Mouse (Mus musculus): ENCODE measurements around the gene Olfr890. TPM values are rescaled to one million over a fixed set of nuclear protein-coding genes. Genes with fewer than 3 reads are reported as not detected.
"Not testable (repeated sequence)": the region's sequence is repeated elsewhere in the genome, so short reads cannot be mapped to it uniquely, and the experiment has no call there.

Olfr890 gene
- not detected in 2 replicates for polyA plus RNA-seq (2015; fragmentation: Nextera tagmentation; extraction: Ambion mirVana)

DNA sequence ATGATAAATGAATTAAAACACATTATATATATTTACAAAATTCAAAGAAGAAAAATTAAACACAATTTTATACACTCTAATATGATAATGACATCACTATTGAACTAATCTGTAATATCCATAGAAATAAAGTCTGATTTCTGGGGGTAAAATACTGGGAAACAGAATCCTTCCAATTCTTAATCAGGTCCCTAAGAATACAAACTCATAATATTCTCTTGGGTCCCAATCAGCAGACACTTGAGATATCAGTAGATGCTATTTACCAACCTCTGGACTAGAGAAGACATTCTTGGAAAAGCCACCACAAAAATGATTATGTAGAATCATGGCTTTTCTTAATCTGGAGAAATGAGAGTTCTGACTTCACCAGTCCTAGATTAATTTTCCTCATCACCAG lies at the start of gene Olfr890:
Gene Olfr890 (plus strand): TSS at position 301 of the 400 bp plus-strand sequence.
- Histone ChIP-seq H3K4me2 (no peak within 1 kb of the TSS), H3K4me3 (no peak within 1 kb of the TSS), H3K27me3 (replicated peaks) (no peaks in the 10 kb centered on the region), H3K4me1 (no peaks in the 10 kb centered on the region), H3K9ac (no peak within 1 kb of the TSS), H3K9me3 (no peaks in the 10 kb centered on the region), H3K27ac (no peak within 1 kb of the TSS), H3K36me3 (replicated peaks) (no peaks in the 10 kb centered on the region)
- ATAC-seq (replicated peaks): no peak

GRCm38 (mm10) chr9:38107828-38108227 lies 34.5 kb upstream of the Olfr890 start, which contains the start of gene Olfr888:
Olfr888 (plus strand) TSS chr9:38108128.
- H3K4me2 ChIP-seq: no peak within 1 kb of the TSS

DNA sequence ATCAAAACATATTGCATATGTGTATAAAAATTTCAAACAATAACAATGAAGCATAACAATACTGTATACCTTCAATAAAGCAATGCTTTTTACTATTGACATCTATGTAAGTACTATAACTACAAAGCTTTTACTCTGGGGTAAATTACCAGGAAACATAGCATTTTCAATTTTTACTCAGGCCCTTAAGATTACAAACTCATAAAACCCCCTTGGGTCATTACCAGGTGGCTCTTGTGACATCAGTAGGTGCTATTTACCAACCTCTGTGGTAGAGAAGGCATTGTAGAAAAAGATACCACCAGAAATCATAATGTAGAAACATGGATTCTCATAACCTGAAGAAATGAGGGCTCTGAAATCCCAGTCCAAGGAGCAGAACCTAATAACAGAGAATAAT lies 27.4 kb upstream of the Olfr890 start, which contains the start of gene Olfr889:
Gene Olfr889 (plus strand): TSS at position 301 of the 400 bp plus-strand sequence.
- ATAC-seq (replicated peaks): no peak
- H3K4me2 ChIP-seq: no peak within 1 kb of the TSS

More at GRCm38 (mm10) chr9:38107828-38108227, 34.5 kb upstream of the Olfr890 start, which contains the start of gene Olfr888:
- H3K9me3 ChIP-seq: no peaks in the 10 kb centered on the region
- H3K36me3 ChIP-seq (replicated peaks): no peaks in the 10 kb centered on the region
- H3K27ac ChIP-seq: no peak within 1 kb of the TSS
- no peak for ATAC-seq (replicated peaks)
- no peaks in the 10 kb centered on the region for H3K4me1 ChIP-seq
- no peak within 1 kb of the TSS for H3K9ac ChIP-seq
- WGBS: 81% methylated on average over 1 of the region's 1 CpGs
- no peaks in the 10 kb centered on the region for H3K27me3 ChIP-seq (replicated peaks)
- H3K4me3 ChIP-seq: no peak within 1 kb of the TSS

DNA sequence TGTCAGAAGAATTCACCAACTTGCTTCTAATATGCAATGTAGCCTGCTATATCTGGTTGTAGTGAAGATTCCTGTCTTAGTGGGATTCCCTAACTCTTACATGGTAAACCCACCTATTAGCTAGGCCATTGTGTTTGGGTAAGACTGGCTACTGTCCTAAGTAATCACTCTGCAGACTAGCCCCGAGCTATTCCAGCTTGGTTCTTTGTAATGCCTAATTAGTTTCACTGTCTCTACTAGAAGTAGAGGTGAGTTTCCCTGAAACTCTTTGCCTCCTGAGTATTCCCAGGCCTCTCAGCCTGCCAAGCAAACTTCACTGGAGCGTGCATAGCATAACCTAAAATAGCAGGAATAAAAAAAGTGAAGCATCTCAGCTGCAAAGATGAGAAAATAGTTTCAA lies 26.0 kb downstream of the Olfr890 start:
- not testable (repeated sequence) for H3K4me2 ChIP-seq; ATAC-seq (replicated peaks); H3K4me1 ChIP-seq; H3K27ac ChIP-seq; H3K27me3 ChIP-seq (replicated peaks); H3K9me3 ChIP-seq; H3K36me3 ChIP-seq (replicated peaks); H3K9ac ChIP-seq; H3K4me3 ChIP-seq
- WGBS: 46% methylated on average over 2 of the region's 2 CpGs

More for the DNA sequence above, 27.4 kb upstream of the Olfr890 start, which contains the start of gene Olfr889:
- H3K4me3 ChIP-seq: no peak within 1 kb of the TSS
- no peak within 1 kb of the TSS for H3K9ac ChIP-seq
- H3K9me3 ChIP-seq: no peaks in the 10 kb centered on the region
- H3K4me1 ChIP-seq: no peaks in the 10 kb centered on the region
- no peak within 1 kb of the TSS for H3K27ac ChIP-seq
- H3K36me3 ChIP-seq (replicated peaks): no peaks in the 10 kb centered on the region
- H3K27me3 ChIP-seq (replicated peaks): no peaks in the 10 kb centered on the region

DNA sequence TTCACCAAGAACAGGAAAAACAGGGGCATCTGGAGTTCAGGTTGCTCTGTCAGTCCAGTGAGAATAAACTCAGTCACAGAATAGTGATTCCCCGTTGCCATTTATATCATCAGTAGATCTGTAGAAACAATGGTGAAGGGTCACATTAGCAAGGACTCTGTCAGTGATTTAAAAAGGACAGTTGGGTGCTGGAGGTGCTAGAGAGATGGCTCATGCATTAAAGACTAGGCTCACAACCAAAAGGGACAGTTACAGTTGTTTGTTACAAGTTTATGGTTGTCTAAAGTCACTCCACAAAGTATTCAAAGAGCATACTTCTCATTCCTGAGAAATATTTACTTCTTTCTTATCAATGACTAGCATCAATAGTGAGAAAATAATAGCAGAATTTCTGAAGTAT lies 38.4 kb downstream of the Olfr890 start, which contains the start of gene Olfr891:
Gene Olfr891 (minus strand): TSS at position 101 of the 400 bp plus-strand sequence.
- Histone ChIP-seq H3K9me3 (0 out of 2 replicates have a peak, but pooled peaks cover 3% of the 10 kb centered on the region), H3K27ac (no peak within 1 kb of the TSS), H3K4me2 (no peak within 1 kb of the TSS), H3K4me1 (no peaks in the 10 kb centered on the region), H3K36me3 (replicated peaks) (no peaks in the 10 kb centered on the region), H3K9ac (no peak within 1 kb of the TSS), H3K27me3 (replicated peaks) (no peaks in the 10 kb centered on the region), H3K4me3 (no peak within 1 kb of the TSS)
- ATAC-seq (replicated peaks): no peak
- WGBS: 88% methylated on average over 1 of the region's 1 CpGs

Other genes with a start within 250 kb of the Olfr890 start
- gene Olfr145, start 245.8 kb upstream of the Olfr890 start, polyA plus RNA-seq (2015; fragmentation: Nextera tagmentation; extraction: Ambion mirVana): not detected in 2 replicates
- gene Olfr878, start 224.7 kb upstream of the Olfr890 start, polyA plus RNA-seq (2015; fragmentation: Nextera tagmentation; extraction: Ambion mirVana): not detected in 2 replicates
- gene Olfr881, start 150.7 kb upstream of the Olfr890 start, polyA plus RNA-seq (2015; fragmentation: Nextera tagmentation; extraction: Ambion mirVana): not detected in 2 replicates
- not detected in 2 replicates for gene Olfr883, start 116.7 kb upstream of the Olfr890 start, polyA plus RNA-seq (2015; fragmentation: Nextera tagmentation; extraction: Ambion mirVana)
- not detected in 2 replicates for gene Olfr884, start 96.0 kb upstream of the Olfr890 start, polyA plus RNA-seq (2015; fragmentation: Nextera tagmentation; extraction: Ambion mirVana)
- not detected in 2 replicates for gene Olfr885, start 81.2 kb upstream of the Olfr890 start, polyA plus RNA-seq (2015; fragmentation: Nextera tagmentation; extraction: Ambion mirVana)
- gene Olfr887, start 58.4 kb upstream of the Olfr890 start, polyA plus RNA-seq (2015; fragmentation: Nextera tagmentation; extraction: Ambion mirVana): not detected in 2 replicates
- not detected in 2 replicates for gene Olfr888, start 34.4 kb upstream of the Olfr890 start, polyA plus RNA-seq (2015; fragmentation: Nextera tagmentation; extraction: Ambion mirVana)
- gene Olfr889, start 27.3 kb upstream of the Olfr890 start, polyA plus RNA-seq (2015; fragmentation: Nextera tagmentation; extraction: Ambion mirVana): 0.05 and 0.08 TPM in 2 replicates
- gene Olfr891, start 38.3 kb downstream of the Olfr890 start, polyA plus RNA-seq (2015; fragmentation: Nextera tagmentation; extraction: Ambion mirVana): not detected in 2 replicates
- gene Olfr893, start 65.8 kb downstream of the Olfr890 start, polyA plus RNA-seq (2015; fragmentation: Nextera tagmentation; extraction: Ambion mirVana): not detected in 2 replicates
- gene Olfr894, start 75.5 kb downstream of the Olfr890 start, polyA plus RNA-seq (2015; fragmentation: Nextera tagmentation; extraction: Ambion mirVana): not detected in 2 replicates
- gene Olfr143, start 110.3 kb downstream of the Olfr890 start, polyA plus RNA-seq (2015; fragmentation: Nextera tagmentation; extraction: Ambion mirVana): not detected in 2 replicates
- gene Olfr895, start 125.3 kb downstream of the Olfr890 start, polyA plus RNA-seq (2015; fragmentation: Nextera tagmentation; extraction: Ambion mirVana): not detected in 2 replicates
- not detected in 2 replicates for gene Olfr896-ps1, start 148.6 kb downstream of the Olfr890 start, polyA plus RNA-seq (2015; fragmentation: Nextera tagmentation; extraction: Ambion mirVana)
- gene Olfr25, start 186.5 kb downstream of the Olfr890 start, polyA plus RNA-seq (2015; fragmentation: Nextera tagmentation; extraction: Ambion mirVana): not detected in 2 replicates
- gene Olfr898, start 205.9 kb downstream of the Olfr890 start, polyA plus RNA-seq (2015; fragmentation: Nextera tagmentation; extraction: Ambion mirVana): not detected in 2 replicates
- gene Olfr250, start 224.4 kb downstream of the Olfr890 start, polyA plus RNA-seq (2015; fragmentation: Nextera tagmentation; extraction: Ambion mirVana): not detected in 2 replicates
- gene Olfr251, start 234.6 kb downstream of the Olfr890 start, polyA plus RNA-seq (2015; fragmentation: Nextera tagmentation; extraction: Ambion mirVana): not detected in 2 replicates

All from midbrain, embryonic 15.5 days (tissue).